Mouse (Mus musculus) C2C12 (cell line): ENCODE measurements at regions not wholly inside any gene's neighbourhood (a gene's known extent, or its start where the extent isn't known, plus 50 kb on each side); places are given as distances from the start of the nearest gene placed in this dataset.

Experiments used
- CTCF ChIP-seq: IDR thresholded peaks from one replicate; pipeline ENCODE4 v1.5.1; 2011; ENCODE audit not compliant: control insufficient read depth, insufficient read depth, insufficient read length
- MAX ChIP-seq: IDR thresholded peaks from one replicate; pipeline ENCODE4 v1.6.1; 2011; ENCODE audit warnings: mild to moderate bottlenecking, control low read depth
- MYOD1 ChIP-seq: IDR thresholded peaks from one replicate; pipeline ENCODE4 v1.6.1; 2011; ENCODE audit warnings: low read depth; ENCODE audit not compliant: control insufficient read depth, insufficient read length

DNA sequence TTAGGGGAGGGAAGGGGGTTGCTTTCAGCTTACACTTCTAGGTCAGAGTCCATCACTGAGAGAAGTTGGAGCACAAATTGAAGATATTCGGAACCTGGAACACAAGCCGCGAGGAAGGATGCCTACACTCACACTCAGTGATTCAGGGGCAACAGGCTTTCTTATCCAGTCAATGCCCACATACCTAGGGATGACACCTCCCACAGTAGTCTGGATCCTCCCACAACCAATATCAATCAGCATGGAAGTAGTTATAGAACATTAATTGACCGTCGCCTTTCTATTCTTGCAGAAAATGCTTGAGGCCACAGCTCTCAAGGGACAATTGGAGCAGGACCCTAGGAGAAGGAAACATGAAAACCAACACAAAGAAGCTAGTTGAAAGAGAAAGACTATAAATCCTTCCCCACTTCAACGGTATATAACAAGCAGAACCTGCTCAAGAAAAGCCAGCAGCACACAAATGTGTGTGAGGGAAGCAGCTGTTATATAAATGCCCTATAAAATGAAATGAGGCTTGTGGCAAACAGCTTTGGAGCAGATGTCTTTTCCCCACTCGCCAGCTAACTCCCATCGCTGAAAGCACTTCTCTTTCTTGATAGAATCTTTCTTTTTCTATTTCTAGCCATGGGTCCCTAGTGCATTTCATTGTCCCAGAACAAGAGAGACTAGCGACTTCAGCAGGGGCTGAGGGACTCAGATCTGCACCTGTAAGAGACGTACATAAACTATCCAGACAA is 70.1 kb upstream of the Alg10b start:
- TF ChIP-seq CTCF, result no peak
- TF ChIP-seq MYOD1, result no peak
- no peak for TF ChIP-seq MAX
